Mouse (Mus musculus): ENCODE results near the gene Shisa4. TPM values are rescaled to one million over a fixed set of nuclear protein-coding genes. Genes with fewer than 3 reads are reported as not detected.
A peak's percentile ranks its signal among the peaks of the same experiment; 100 is the strongest.

Shisa4 gene
- polyA plus RNA-seq, 1 experiment from 2014 or later = 27.3 TPM

- no peaks in the 10 kb centered on the region for H3K36me3 ChIP-seq (ENCODE audit: control insufficient read depth, insufficient read depth, low read length)
- H3K9me3 ChIP-seq (ENCODE audit: control insufficient read depth, low read length) = no peaks in the 10 kb centered on the region
- peak within 1 kb of the TSS; percentile 32 for H3K4me3 ChIP-seq (ENCODE audit: low read depth, low read length)
- peak within 1 kb of the TSS; percentile 75 for H3K27ac ChIP-seq (ENCODE audit: low read depth)
- 0 out of 2 replicates have a peak, but pooled peaks cover 3% of the 10 kb centered on the region for H3K4me1 ChIP-seq (replicated peaks; ENCODE audit: control insufficient read depth, insufficient read depth, low read length)
- H3K27me3 ChIP-seq (replicated peaks; ENCODE audit: control insufficient read depth, insufficient read depth, low read length) = no peaks in the 10 kb centered on the region
- peak within 1 kb of the TSS; percentile 40 for H3K4me2 ChIP-seq (ENCODE audit: low read length)
- ATAC-seq (replicated peaks; ENCODE audit: low FRiP score, low TSS enrichment, low read depth) (peak; percentile 78; the same call in 1 of the 2 replicates), DNase-seq (ENCODE audit: low spot score) (peak; percentile 74)
- peak within 1 kb of the TSS; percentile 52 for H3K9ac ChIP-seq (ENCODE audit: low read length)
- WGBS = 9% methylated on average over 8 of the region's 8 CpGs
These were observed 50.5 kb downstream of the Shisa4 start, which contains the start of gene Lmod1 for GRCm38 (mm10) chr1:135324571-135324970. Gene Lmod1 (plus strand): TSS chr1:135324807.

- Histone ChIP-seq H3K27me3 (replicated peaks; ENCODE audit: control insufficient read depth, insufficient read depth, low read length) (no peaks in the 10 kb centered on the region), H3K9ac (ENCODE audit: low read length) (no peak overlapping the region), H3K36me3 (ENCODE audit: control insufficient read depth, insufficient read depth, low read length) (no peaks in the 10 kb centered on the region), H3K9me3 (ENCODE audit: control insufficient read depth, low read length) (no peaks in the 10 kb centered on the region), H3K4me1 (replicated peaks; ENCODE audit: control insufficient read depth, insufficient read depth, low read length) (0 out of 2 replicates have a peak, but pooled peaks cover 3% of the 10 kb centered on the region), H3K4me2 (ENCODE audit: low read length) (no peak overlapping the region; the same call in 1 of the 2 replicates), H3K27ac (ENCODE audit: low read depth) (peak overlapping the region; percentile 71; the same call in 1 of the 2 replicates), H3K4me3 (ENCODE audit: low read depth, low read length) (no peak overlapping the region)
- no peak for DNase-seq (ENCODE audit: low spot score)
- ATAC-seq (replicated peaks; ENCODE audit: low FRiP score, low TSS enrichment, low read depth) = no peak
- WGBS = 73% methylated on average over 7 of the region's 7 CpGs
These were observed 51.6 kb downstream of the Shisa4 start for GRCm38 (mm10) chr1:135323367-135323901.

Other genes starting within 250 kb of the Shisa4 start
- gene Ptpn7, start 242.5 kb downstream of the Shisa4 start, polyA plus RNA-seq (2014; fragmentation: Nextera tagmentation; extraction: Ambion mirVana) = 2.0 TPM in 2 replicates
- 54.2 and 55.1 TPM in 2 replicates for gene Arl8a, start 228.4 kb downstream of the Shisa4 start, polyA plus RNA-seq (2014; fragmentation: Nextera tagmentation; extraction: Ambion mirVana)
- 0.35 and 0.50 TPM in 2 replicates for gene Gpr37l1, start 207.6 kb downstream of the Shisa4 start, polyA plus RNA-seq (2014; fragmentation: Nextera tagmentation; extraction: Ambion mirVana)
- 160 and 169 TPM in 2 replicates for gene Elf3, start 116.7 kb downstream of the Shisa4 start, polyA plus RNA-seq (2014; fragmentation: Nextera tagmentation; extraction: Ambion mirVana)
- gene Rnpep, start 91.2 kb downstream of the Shisa4 start, polyA plus RNA-seq (2014; fragmentation: Nextera tagmentation; extraction: Ambion mirVana) = 129 and 132 TPM in 2 replicates
- gene Timm17a, start 61.5 kb downstream of the Shisa4 start, polyA plus RNA-seq (2014; fragmentation: Nextera tagmentation; extraction: Ambion mirVana) = 229 and 234 TPM in 2 replicates
- gene Lmod1, start 50.4 kb downstream of the Shisa4 start, polyA plus RNA-seq (2014; fragmentation: Nextera tagmentation; extraction: Ambion mirVana) = 10.1 and 11.0 TPM in 2 replicates
- 121 and 133 TPM in 2 replicates for gene Ipo9, start 55.3 kb upstream of the Shisa4 start, polyA plus RNA-seq (2014; fragmentation: Nextera tagmentation; extraction: Ambion mirVana)
- 21.2 and 23.7 TPM in 2 replicates for gene Nav1, start 232.1 kb upstream of the Shisa4 start, polyA plus RNA-seq (2014; fragmentation: Nextera tagmentation; extraction: Ambion mirVana)

Measured in intestine, embryonic 14.5 days (tissue).